Mouse (Mus musculus) MEL (cell line): ENCODE measurements at regions not wholly inside any gene's neighbourhood (a gene's known extent, or its start where the extent isn't known, plus 50 kb on each side); places are given as distances from the start of the nearest gene placed in this dataset.

Experiments used
- CHD2 ChIP-seq: IDR thresholded peaks from 2 replicates; pipeline ENCODE4 v1.6.1; 2011; ENCODE audit warnings: low read length, improper control_type of control experiment
- CTCF ChIP-seq, 3 experiments: IDR thresholded peaks in 2 of 3; conservative IDR thresholded peaks in 1 of 3; 2 replicates each; pipeline ENCODE4 v1.5.1; 2011 to 2012; ENCODE audit warnings: low read length in 3 of 3, low read depth in 2 of 3, mild to moderate bottlenecking in 2 of 3, improper control_type of control experiment in 1 of 3, inconsistent platforms in 1 of 3, mixed read lengths in 1 of 3, moderate library complexity in 1 of 3; ENCODE audit not compliant: control insufficient read depth in 1 of 3, insufficient read depth in 1 of 3, poor library complexity in 1 of 3, severe bottlenecking in 1 of 3
- MEF2A ChIP-seq: IDR thresholded peaks from 2 replicates; pipeline ENCODE4 v1.6.1; 2014; ENCODE audit warnings: low read depth, mild to moderate bottlenecking, inconsistent platforms, low read length, improper control_type of control experiment; ENCODE audit not compliant: poor library complexity, insufficient replicate concordance, severe bottlenecking; ENCODE audit errors: extremely low read depth
- MYB ChIP-seq: IDR thresholded peaks from 2 replicates; pipeline ENCODE4 v1.6.1; 2011; ENCODE audit warnings: mild to moderate bottlenecking, low read depth, low read length, improper control_type of control experiment
- NRF1 ChIP-seq: IDR thresholded peaks from 2 replicates; pipeline ENCODE4 v1.6.1; 2014; ENCODE audit warnings: low read depth, mild to moderate bottlenecking, inconsistent platforms, low read length, improper control_type of control experiment, moderate library complexity; ENCODE audit not compliant: poor library complexity, insufficient read depth, severe bottlenecking
- POLR2A ChIP-seq, 2 experiments: IDR thresholded peaks; 2 replicates each; pipeline ENCODE4 v1.6.1; 2011 to 2012; ENCODE audit warnings: low read length in 2 of 2, mild to moderate bottlenecking in 2 of 2, control low read depth in 1 of 2, improper control_type of control experiment in 1 of 2, low read depth in 1 of 2, moderate library complexity in 1 of 2; ENCODE audit not compliant: control insufficient read depth in 1 of 2, insufficient read depth in 1 of 2, poor library complexity in 1 of 2
- POLR2AphosphoS2 ChIP-seq: IDR thresholded peaks from 2 replicates; pipeline ENCODE4 v1.6.1; 2011; ENCODE audit warnings: low read length, improper control_type of control experiment
- POLR2AphosphoS5 ChIP-seq: IDR thresholded peaks from 2 replicates; pipeline ENCODE4 v1.6.1; 2012; ENCODE audit warnings: low read depth, borderline replicate concordance, mild to moderate bottlenecking, inconsistent platforms, low read length, moderate library complexity, mixed read lengths
- SMC3 ChIP-seq: IDR thresholded peaks from 2 replicates; pipeline ENCODE4 v1.6.1; 2011; ENCODE audit warnings: low read depth, low read length, improper control_type of control experiment
- TAL1 ChIP-seq: IDR thresholded peaks from 2 replicates; pipeline ENCODE4 v1.6.1; 2012; ENCODE audit warnings: mild to moderate bottlenecking, inconsistent platforms, low read length, moderate library complexity, mixed read lengths

GRCm38 (mm10) chr17:45320074-45320473 is 113.5 kb downstream of the Cdc5l start:
- TF ChIP-seq POLR2AphosphoS2 (no peak), CHD2 (no peak), CTCF (IDR thresholded peaks at IDR 0.05 in 2 of 3, conservative IDR thresholded peaks at IDR 0.05 in 1 of 3; ENCODE audit: control insufficient read depth in 1 of 3, insufficient read depth in 1 of 3, low read depth in 2 of 3, low read length in 3 of 3, poor library complexity in 1 of 3, severe bottlenecking in 1 of 3) (no peak), NRF1 (no peak), MEF2A (no peak), POLR2AphosphoS5 (no peak), POLR2A (IDR thresholded peaks at IDR 0.05; ENCODE audit: control insufficient read depth in 1 of 2, insufficient read depth in 1 of 2, low read depth in 1 of 2, low read length in 2 of 2, poor library complexity in 1 of 2) (no peak), SMC3 (no peak), MYB (no peak), TAL1 (no peak)
